Mouse (Mus musculus) frontal cortex, adult (tissue): ENCODE data around the gene Zfp933.
"Not testable (repeated sequence)": the region's sequence is repeated elsewhere in the genome, so short reads cannot be mapped to it uniquely, and the experiment has no call there.

Source experiments
- ATAC-seq: cut with Nextera tagmentation; 2 replicates; pipeline ENCODE4 v1.9.2; 2017; ENCODE audit warnings: mild to moderate bottlenecking, moderate library complexity, mixed read lengths; ENCODE audit not compliant: low TSS enrichment

The Zfp933 gene

GRCm38 (mm10) chr4:147862051-147862450, 13.9 kb upstream of the Zfp933 start:
- no peak for ATAC-seq

- ATAC-seq = no peak
Measured at GRCm38 (mm10) chr4:147850776-147851175, 2.6 kb upstream of the Zfp933 start.

- ATAC-seq = peak; percentile 79
Measured at GRCm38 (mm10) chr4:147848584-147848991, 422 bp upstream of the Zfp933 start.

- no peak for ATAC-seq
Measured at GRCm38 (mm10) chr4:147842871-147843270, 5.3 kb downstream of the Zfp933 start.

- not testable (repeated sequence) for ATAC-seq
Measured at GRCm38 (mm10) chr4:147839282-147839681, 8.9 kb downstream of the Zfp933 start.

- no peak for ATAC-seq
Measured at GRCm38 (mm10) chr4:147824389-147824788, 23.8 kb downstream of the Zfp933 start.

- ATAC-seq = not testable (repeated sequence)
Measured at GRCm38 (mm10) chr4:147821414-147821813, 26.8 kb downstream of the Zfp933 start.

- ATAC-seq = not testable (repeated sequence)
Measured at GRCm38 (mm10) chr4:147819659-147820058, 28.5 kb downstream of the Zfp933 start.

- ATAC-seq = no peak
Measured at GRCm38 (mm10) chr4:147814592-147815167, 33.5 kb downstream of the Zfp933 start.

GRCm38 (mm10) chr4:147813249-147813765, 34.9 kb downstream of the Zfp933 start:
- no peak for ATAC-seq

- ATAC-seq = not testable (repeated sequence)
Measured at GRCm38 (mm10) chr4:147809966-147810304, 38.2 kb downstream of the Zfp933 start.

GRCm38 (mm10) chr4:147809292-147809965, 38.7 kb downstream of the Zfp933 start, which contains the start of gene Zfp984:
TSS of gene Zfp984 (minus strand) at chr4:147809788.
- not testable (repeated sequence) for ATAC-seq

GRCm38 (mm10) chr4:147808483-147808882, 39.7 kb downstream of the Zfp933 start:
- not testable (repeated sequence) for ATAC-seq

GRCm38 (mm10) chr4:147795308-147795707, 52.9 kb downstream of the Zfp933 start:
- ATAC-seq = not testable (repeated sequence)

GRCm38 (mm10) chr4:147794026-147794665, 54.0 kb downstream of the Zfp933 start:
- ATAC-seq = not testable (repeated sequence)

GRCm38 (mm10) chr4:147793390-147793916, 54.7 kb downstream of the Zfp933 start:
- ATAC-seq = not testable (repeated sequence)

- not testable (repeated sequence) for ATAC-seq
Measured at GRCm38 (mm10) chr4:147791729-147792128, 56.4 kb downstream of the Zfp933 start.
